Mouse (Mus musculus): ENCODE data around the gene Cfap126. TPM values are rescaled to one million over a fixed set of nuclear protein-coding genes. Genes with fewer than 3 reads are reported as not detected.
"Not testable (repeated sequence)": the region's sequence is repeated elsewhere in the genome, so short reads cannot be mapped to it uniquely, and the experiment has no call there.

Gene Cfap126
- polyA plus RNA-seq, 1 experiment from 2014 or later: 1.5 TPM

- peak; percentile 65 for ATAC-seq (replicated peaks; ENCODE audit: low FRiP score, low TSS enrichment, low read depth)
- H3K36me3 ChIP-seq (ENCODE audit: control insufficient read depth, insufficient read depth, low read length); H3K9ac ChIP-seq (ENCODE audit: low read length); DNase-seq (ENCODE audit: low spot score); H3K9me3 ChIP-seq (ENCODE audit: control insufficient read depth, low read length); H3K4me1 ChIP-seq (replicated peaks; ENCODE audit: control insufficient read depth, insufficient read depth, low read length); H3K27ac ChIP-seq (ENCODE audit: low read depth); H3K4me3 ChIP-seq (ENCODE audit: low read depth, low read length); H3K4me2 ChIP-seq (ENCODE audit: low read length): not testable (repeated sequence)
- peaks cover 28% of the 10 kb centered on the region for H3K27me3 ChIP-seq (replicated peaks; ENCODE audit: control insufficient read depth, insufficient read depth, low read length)
- WGBS: no CpG with 5 or more reads among the region's 45 CpGs
Measured at GRCm38 (mm10) chr1:171072217-171072616, 41.5 kb upstream of the Cfap126 start.

GRCm38 (mm10) chr1:171074283-171074682 lies 39.4 kb upstream of the Cfap126 start:
- peak; percentile 76 for DNase-seq (ENCODE audit: low spot score)

GRCm38 (mm10) chr1:171076176-171076575 lies 37.5 kb upstream of the Cfap126 start:
- not testable (repeated sequence) for DNase-seq (ENCODE audit: low spot score); H3K27ac ChIP-seq (ENCODE audit: low read depth); H3K4me1 ChIP-seq (replicated peaks; ENCODE audit: control insufficient read depth, insufficient read depth, low read length); H3K9ac ChIP-seq (ENCODE audit: low read length); H3K9me3 ChIP-seq (ENCODE audit: control insufficient read depth, low read length); H3K36me3 ChIP-seq (ENCODE audit: control insufficient read depth, insufficient read depth, low read length); ATAC-seq (replicated peaks; ENCODE audit: low FRiP score, low TSS enrichment, low read depth); H3K4me2 ChIP-seq (ENCODE audit: low read length); H3K4me3 ChIP-seq (ENCODE audit: low read depth, low read length)
- WGBS: 53% methylated on average over 2 of the region's 5 CpGs
- peaks cover 22% of the 10 kb centered on the region for H3K27me3 ChIP-seq (replicated peaks; ENCODE audit: control insufficient read depth, insufficient read depth, low read length)

More at GRCm38 (mm10) chr1:171074283-171074682, 39.4 kb upstream of the Cfap126 start:
- peak; percentile 41 for ATAC-seq (replicated peaks; ENCODE audit: low FRiP score, low TSS enrichment, low read depth)
- not testable (repeated sequence) for H3K4me3 ChIP-seq (ENCODE audit: low read depth, low read length); H3K27ac ChIP-seq (ENCODE audit: low read depth); H3K4me1 ChIP-seq (replicated peaks; ENCODE audit: control insufficient read depth, insufficient read depth, low read length); H3K9me3 ChIP-seq (ENCODE audit: control insufficient read depth, low read length); H3K9ac ChIP-seq (ENCODE audit: low read length); H3K36me3 ChIP-seq (ENCODE audit: control insufficient read depth, insufficient read depth, low read length); H3K4me2 ChIP-seq (ENCODE audit: low read length)
- H3K27me3 ChIP-seq (replicated peaks; ENCODE audit: control insufficient read depth, insufficient read depth, low read length): peaks cover 34% of the 10 kb centered on the region
- WGBS: 21% methylated on average over 4 of the region's 10 CpGs

DNA sequence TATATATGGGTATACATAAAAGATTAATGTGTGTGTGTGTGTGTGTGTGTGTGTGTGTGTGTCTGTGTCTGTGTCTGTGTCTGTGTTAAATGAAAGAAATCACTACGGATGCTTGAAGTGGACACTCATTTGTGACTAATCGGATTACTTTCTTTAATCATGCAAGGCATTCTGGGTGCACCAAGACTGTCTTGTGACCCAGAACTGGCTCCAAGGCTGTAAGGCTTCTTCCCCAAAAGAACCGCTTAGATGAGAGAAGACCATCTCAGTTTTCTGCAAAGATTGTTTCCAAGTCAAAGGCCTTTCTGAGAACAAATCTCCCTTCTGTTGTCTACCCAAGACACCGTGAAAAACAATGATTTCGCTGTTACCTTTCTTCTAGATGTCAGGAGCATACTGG lies 36.5 kb upstream of the Cfap126 start:
- DNase-seq (ENCODE audit: low spot score); H3K4me3 ChIP-seq (ENCODE audit: low read depth, low read length); H3K9ac ChIP-seq (ENCODE audit: low read length); ATAC-seq (replicated peaks; ENCODE audit: low FRiP score, low TSS enrichment, low read depth); H3K27ac ChIP-seq (ENCODE audit: low read depth); H3K9me3 ChIP-seq (ENCODE audit: control insufficient read depth, low read length); H3K4me1 ChIP-seq (replicated peaks; ENCODE audit: control insufficient read depth, insufficient read depth, low read length); H3K4me2 ChIP-seq (ENCODE audit: low read length); H3K36me3 ChIP-seq (ENCODE audit: control insufficient read depth, insufficient read depth, low read length): not testable (repeated sequence)
- WGBS: 47% methylated on average over 5 of the region's 5 CpGs
- H3K27me3 ChIP-seq (replicated peaks; ENCODE audit: control insufficient read depth, insufficient read depth, low read length): peaks cover 25% of the 10 kb centered on the region

DNA sequence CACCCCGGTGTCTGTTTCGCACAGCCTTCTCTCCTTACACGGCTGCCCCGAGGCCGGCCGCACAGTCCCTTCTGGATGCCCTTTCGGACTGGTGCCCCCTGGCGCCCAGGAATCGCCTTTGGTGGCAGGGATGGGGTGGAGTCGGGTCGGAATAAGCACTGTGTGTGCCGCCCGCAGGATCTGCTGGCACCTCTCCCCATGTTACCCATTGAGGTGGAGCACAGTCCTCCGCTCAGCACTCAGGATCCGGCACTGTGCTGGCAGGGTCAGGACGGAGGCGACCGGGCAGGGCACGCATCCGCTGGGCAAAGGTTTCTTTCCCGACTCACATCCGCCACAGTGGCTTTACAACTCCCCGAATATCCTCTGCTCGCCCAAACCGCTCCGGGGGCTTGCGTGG lies 35.8 kb upstream of the Cfap126 start:
- Histone ChIP-seq H3K4me2 (ENCODE audit: low read length) (peak overlapping the region; percentile 31), H3K27me3 (replicated peaks; ENCODE audit: control insufficient read depth, insufficient read depth, low read length) (peaks cover 25% of the 10 kb centered on the region)
- 2% methylated on average over 17 of the region's 27 CpGs for WGBS
- not testable (repeated sequence) for DNase-seq (ENCODE audit: low spot score); H3K9ac ChIP-seq (ENCODE audit: low read length); ATAC-seq (replicated peaks; ENCODE audit: low FRiP score, low TSS enrichment, low read depth); H3K36me3 ChIP-seq (ENCODE audit: control insufficient read depth, insufficient read depth, low read length); H3K9me3 ChIP-seq (ENCODE audit: control insufficient read depth, low read length); H3K4me3 ChIP-seq (ENCODE audit: low read depth, low read length); H3K4me1 ChIP-seq (replicated peaks; ENCODE audit: control insufficient read depth, insufficient read depth, low read length); H3K27ac ChIP-seq (ENCODE audit: low read depth)

DNA sequence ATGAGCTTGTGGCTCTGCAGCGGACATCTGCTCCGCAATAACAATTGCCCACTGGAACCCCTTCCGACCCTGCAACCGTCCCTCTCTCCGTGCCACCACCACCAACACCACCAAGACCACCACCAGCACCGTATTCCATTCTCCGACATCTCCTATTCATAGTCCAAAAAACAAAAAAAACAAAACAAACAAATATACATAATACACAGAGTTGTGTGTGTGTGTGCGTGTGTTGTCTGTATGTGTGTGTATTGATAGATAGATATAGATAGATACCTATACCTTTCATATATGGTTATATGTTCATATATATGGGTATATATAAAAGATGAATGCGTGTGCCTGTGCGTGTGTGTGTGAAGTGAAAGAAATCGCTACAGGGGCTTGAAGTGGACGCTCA lies 35.3 kb upstream of the Cfap126 start:
- peaks cover 25% of the 10 kb centered on the region for H3K27me3 ChIP-seq (replicated peaks; ENCODE audit: control insufficient read depth, insufficient read depth, low read length)
- H3K9ac ChIP-seq (ENCODE audit: low read length); H3K9me3 ChIP-seq (ENCODE audit: control insufficient read depth, low read length); H3K27ac ChIP-seq (ENCODE audit: low read depth); H3K4me1 ChIP-seq (replicated peaks; ENCODE audit: control insufficient read depth, insufficient read depth, low read length); H3K36me3 ChIP-seq (ENCODE audit: control insufficient read depth, insufficient read depth, low read length); ATAC-seq (replicated peaks; ENCODE audit: low FRiP score, low TSS enrichment, low read depth); DNase-seq (ENCODE audit: low spot score): not testable (repeated sequence)
- whole genome bisulfite sequencing: 22% methylated on average over 11 of the region's 12 CpGs
- H3K4me3 ChIP-seq (ENCODE audit: low read depth, low read length): peak overlapping the region; percentile 11; the same call in 1 of the 2 replicates
- peak overlapping the region; percentile 28 for H3K4me2 ChIP-seq (ENCODE audit: low read length)

GRCm38 (mm10) chr1:171079345-171079744 lies 34.4 kb upstream of the Cfap126 start:
- H3K4me1 ChIP-seq (replicated peaks; ENCODE audit: control insufficient read depth, insufficient read depth, low read length); H3K36me3 ChIP-seq (ENCODE audit: control insufficient read depth, insufficient read depth, low read length); H3K9ac ChIP-seq (ENCODE audit: low read length); H3K27ac ChIP-seq (ENCODE audit: low read depth); H3K4me3 ChIP-seq (ENCODE audit: low read depth, low read length); DNase-seq (ENCODE audit: low spot score); H3K4me2 ChIP-seq (ENCODE audit: low read length); H3K9me3 ChIP-seq (ENCODE audit: control insufficient read depth, low read length): not testable (repeated sequence)
- WGBS: 0% methylated on average over 1 of the region's 35 CpGs
- peaks cover 17% of the 10 kb centered on the region for H3K27me3 ChIP-seq (replicated peaks; ENCODE audit: control insufficient read depth, insufficient read depth, low read length)
- peak; percentile 68 for ATAC-seq (replicated peaks; ENCODE audit: low FRiP score, low TSS enrichment, low read depth)

GRCm38 (mm10) chr1:171079825-171080224 lies 33.9 kb upstream of the Cfap126 start:
- peaks cover 17% of the 10 kb centered on the region for H3K27me3 ChIP-seq (replicated peaks; ENCODE audit: control insufficient read depth, insufficient read depth, low read length)
- H3K4me2 ChIP-seq (ENCODE audit: low read length); H3K27ac ChIP-seq (ENCODE audit: low read depth); H3K9me3 ChIP-seq (ENCODE audit: control insufficient read depth, low read length); DNase-seq (ENCODE audit: low spot score); H3K36me3 ChIP-seq (ENCODE audit: control insufficient read depth, insufficient read depth, low read length); H3K9ac ChIP-seq (ENCODE audit: low read length); H3K4me3 ChIP-seq (ENCODE audit: low read depth, low read length); H3K4me1 ChIP-seq (replicated peaks; ENCODE audit: control insufficient read depth, insufficient read depth, low read length): not testable (repeated sequence)
- ATAC-seq (replicated peaks; ENCODE audit: low FRiP score, low TSS enrichment, low read depth): peak; percentile 58
- WGBS: no CpG with 5 or more reads among the region's 43 CpGs

DNA sequence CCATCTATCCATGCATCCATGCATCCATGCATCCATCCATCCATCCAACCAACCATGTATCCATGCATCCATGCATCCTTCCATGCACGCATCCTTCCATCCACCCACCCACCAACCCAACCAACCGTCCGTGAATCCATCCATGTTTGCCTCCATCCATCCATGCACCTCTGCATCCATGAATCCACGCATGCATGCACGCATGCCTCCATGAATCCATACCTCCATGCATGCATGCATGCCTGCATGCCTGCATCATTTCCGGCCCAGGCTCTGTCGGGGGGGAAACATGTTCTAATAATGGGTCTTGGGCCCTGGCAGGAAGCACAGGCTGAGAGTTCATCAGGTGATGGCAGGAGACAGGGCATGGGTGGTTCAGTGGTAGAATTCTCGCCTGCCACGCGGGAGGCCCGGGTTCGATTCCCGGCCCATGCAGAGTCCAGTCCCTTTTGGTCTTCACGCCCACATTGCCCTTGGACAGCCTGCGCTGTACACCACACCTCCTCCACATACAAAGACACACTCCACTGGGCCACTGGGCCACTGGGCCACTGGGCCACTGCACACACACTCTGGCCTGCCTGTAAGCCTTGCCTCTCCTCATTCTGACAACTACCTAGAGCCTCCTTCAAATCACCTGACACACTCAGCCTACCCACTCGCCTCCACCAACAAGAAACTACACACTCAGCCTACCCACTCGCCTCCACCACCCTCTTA lies 32.0 kb upstream of the Cfap126 start:
- not testable (repeated sequence) for H3K4me1 ChIP-seq (replicated peaks; ENCODE audit: control insufficient read depth, insufficient read depth, low read length); H3K9ac ChIP-seq (ENCODE audit: low read length); H3K27ac ChIP-seq (ENCODE audit: low read depth); DNase-seq (ENCODE audit: low spot score); H3K9me3 ChIP-seq (ENCODE audit: control insufficient read depth, low read length); H3K4me3 ChIP-seq (ENCODE audit: low read depth, low read length); H3K4me2 ChIP-seq (ENCODE audit: low read length); H3K36me3 ChIP-seq (ENCODE audit: control insufficient read depth, insufficient read depth, low read length)
- ATAC-seq (replicated peaks; ENCODE audit: low FRiP score, low TSS enrichment, low read depth): peak; percentile 11
- H3K27me3 ChIP-seq (replicated peaks; ENCODE audit: control insufficient read depth, insufficient read depth, low read length): peaks cover 28% of the 10 kb centered on the region
- 31% methylated on average over 9 of the region's 17 CpGs for WGBS
